ENCODE assay signal across 9 mouse cellular contexts in the genomic region with DNA sequence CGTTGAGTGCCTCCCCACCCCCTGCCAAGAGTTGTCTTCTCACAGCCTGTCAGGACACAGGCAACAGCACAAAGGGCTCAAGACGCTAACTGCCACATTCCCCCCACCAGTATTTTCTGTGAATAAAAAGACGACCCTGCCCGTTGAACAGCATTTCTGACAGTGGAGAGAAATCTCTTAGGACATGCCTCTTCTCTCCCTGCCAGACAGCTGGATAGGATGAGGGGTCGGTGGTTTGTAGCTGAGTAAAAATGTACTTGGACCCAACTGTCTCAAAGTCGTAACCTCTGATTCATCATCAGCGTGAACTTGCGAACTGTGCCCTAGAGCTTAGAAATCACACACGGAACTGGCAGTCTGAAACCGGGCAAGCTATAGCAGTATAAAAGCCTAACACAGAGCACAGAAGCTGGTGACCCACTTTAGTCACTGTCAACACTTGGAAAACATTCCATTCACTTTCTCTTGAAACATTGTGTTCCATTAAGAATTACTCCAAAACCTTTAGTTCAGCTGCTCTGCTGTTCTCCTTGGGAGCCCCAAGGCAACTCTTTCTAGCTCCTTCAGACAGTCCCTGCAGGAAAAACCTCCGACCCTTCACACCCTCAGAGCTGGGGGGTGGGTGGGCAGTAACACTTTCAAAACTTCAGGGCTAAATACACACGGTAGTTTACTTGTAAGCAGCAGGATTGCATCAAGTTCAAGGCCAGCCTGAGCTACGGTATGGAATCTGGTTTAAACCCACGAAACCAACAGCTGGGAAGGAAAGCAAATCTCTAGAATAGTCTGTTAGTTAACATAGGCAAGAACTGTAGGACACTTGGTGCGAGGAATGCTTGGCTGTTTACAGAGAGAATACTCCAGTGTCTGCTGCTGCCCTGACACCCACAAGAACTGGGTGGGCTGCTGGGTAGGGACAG. TPM values are rescaled to one million over a fixed set of nuclear protein-coding genes. Genes with fewer than 3 reads are reported as not detected.
A peak's percentile ranks its signal among the peaks of the same experiment; 100 is the strongest.
DNase-seq lines count a peak whose midpoint lies in the region; ATAC-seq lines count a peak whose summit lies in the region.
"Had no signal": no experiment of that assay in that cellular context is flagged by ENCODE, and none has a peak within 500 bp of the region (broad histone marks: within the 10 kb centered on the region; RNA-seq: fewer than 3 reads in every experiment).

No protein-coding gene starts in this region.

- peaks cover 61% of the 10 kb centered on the region for H3K4me1 ChIP-seq in hindbrain, embryonic 10.5 days (replicated peaks)
- peaks cover 21% of the 10 kb centered on the region for H3K4me1 ChIP-seq in hindbrain, embryonic 12.5 days
- peaks cover 29% of the 10 kb centered on the region for H3K4me1 ChIP-seq in kidney, embryonic 16.5 days (ENCODE audit: insufficient read depth, low read length)

- no peak for ATAC-seq in hindbrain, embryonic 12.5 days (ENCODE audit: low FRiP score)
- no peak for ATAC-seq in kidney, embryonic 16.5 days (ENCODE audit: low FRiP score, low TSS enrichment)

- 0 out of 2 replicates have a peak overlapping the region, but pooled peaks have one; percentile 2 for H3K27ac ChIP-seq in hindbrain, embryonic 10.5 days
- no peak overlapping the region for H3K27ac ChIP-seq in hindbrain, embryonic 12.5 days
- H3K27ac ChIP-seq in kidney, embryonic 16.5 days (ENCODE audit: low read length) = peak overlapping the region; percentile 71

- no peaks in the 10 kb centered on the region for H3K9me3 ChIP-seq in hindbrain, embryonic 10.5 days
- no peaks in the 10 kb centered on the region for H3K9me3 ChIP-seq in hindbrain, embryonic 12.5 days (replicated peaks)
- no peaks in the 10 kb centered on the region for H3K9me3 ChIP-seq in kidney, embryonic 16.5 days (ENCODE audit: low read length)
- H3K9me3 ChIP-seq: forebrain, embryonic 10.5 days had no signal

- H3K4me2 ChIP-seq in hindbrain, embryonic 12.5 days (replicated peaks) = no peak overlapping the region
- H3K4me2 ChIP-seq in kidney, embryonic 16.5 days (replicated peaks; ENCODE audit: low read depth, low read length) = peak overlapping the region; percentile 58

- intact Hi-C loops in left cerebral cortex, postnatal 25 days (cut with DNase I) = loop anchor here (1.0 kb wide), 1 partner anchor 39 kb away; no protein-coding TSS in a partner anchor

- no peaks in the 10 kb centered on the region for H3K36me3 ChIP-seq in hindbrain, embryonic 10.5 days
- no peaks in the 10 kb centered on the region for H3K36me3 ChIP-seq in hindbrain, embryonic 12.5 days
- H3K36me3 ChIP-seq in kidney, embryonic 16.5 days (ENCODE audit: insufficient read depth, low read length) = 0 out of 2 replicates have a peak, but pooled peaks cover 3% of the 10 kb centered on the region
- H3K36me3 ChIP-seq: forebrain, embryonic 10.5 days had no signal

- WGBS in hindbrain, embryonic 10.5 days = 57% methylated on average over 15 of the region's 15 CpGs
- 47% methylated on average over 15 of the region's 15 CpGs for WGBS in hindbrain, embryonic 12.5 days
- WGBS in kidney, embryonic 16.5 days = 39% methylated on average over 15 of the region's 15 CpGs

- H3K4me3 ChIP-seq in hindbrain, embryonic 10.5 days = no peak overlapping the region
- no peak overlapping the region for H3K4me3 ChIP-seq in hindbrain, embryonic 12.5 days
- H3K4me3 ChIP-seq in kidney, embryonic 16.5 days (ENCODE audit: low read length) = peak overlapping the region; percentile 46

- H3K9ac ChIP-seq in hindbrain, embryonic 12.5 days = no peak overlapping the region
- H3K9ac ChIP-seq in kidney, embryonic 16.5 days (replicated peaks; ENCODE audit: low read length) = no peak overlapping the region

- no peak for DNase-seq in hindbrain, embryonic 10.5 days (ENCODE audit: low spot score)
- DNase-seq in fibroblast of lung, adult 2 months (ENCODE audit: low read depth) = peak; percentile 72
- peak; percentile 44 for DNase-seq in lung, postnatal 25 days (ENCODE audit: low spot score)
- DNase-seq in left cerebral cortex, postnatal 25 days (ENCODE audit: low spot score in 2 of 2) = no peak
- no peak for DNase-seq in layer of hippocampus, adult 11-12 months (ENCODE audit: low spot score)
- DNase-seq in cerebellum, postnatal 36 days = no peak

- H3K27me3 ChIP-seq in hindbrain, embryonic 10.5 days (ENCODE audit: insufficient read depth, poor library complexity, severe bottlenecking) = no peaks in the 10 kb centered on the region
- H3K27me3 ChIP-seq in hindbrain, embryonic 12.5 days = no peaks in the 10 kb centered on the region; the same call in 1 of the 2 replicates
- H3K27me3 ChIP-seq in kidney, embryonic 16.5 days (ENCODE audit: insufficient read depth, low read length) = no peaks in the 10 kb centered on the region

RNA-seq across cellular contexts. Expression of a gene that starts 1.5 kb away (rescaled TPM):
- 2.5 and 3.0 TPM in 2 replicates for polyA plus RNA-seq in hindbrain, embryonic 10.5 days (2016; fragmentation: Nextera tagmentation; extraction: Ambion mirVana)
- polyA plus RNA-seq in hindbrain, embryonic 12.5 days (2016; fragmentation: Nextera tagmentation; extraction: Ambion mirVana) = 4.0 and 4.8 TPM in 2 replicates
- 18.2 and 21.1 TPM in 2 replicates for polyA plus RNA-seq in kidney, embryonic 16.5 days (2015; fragmentation: Nextera tagmentation; extraction: Ambion mirVana)
- 10 to 100 TPM; 34.4 TPM for total RNA-seq in left cerebral cortex, postnatal 25 days (2021)

RNA-seq across cellular contexts. Expression of a gene that starts 15.3 kb away (rescaled TPM):
- polyA plus RNA-seq in hindbrain, embryonic 10.5 days (2016; fragmentation: Nextera tagmentation; extraction: Ambion mirVana) = not detected in 2 replicates
- polyA plus RNA-seq in hindbrain, embryonic 12.5 days (2016; fragmentation: Nextera tagmentation; extraction: Ambion mirVana) = not detected in 2 replicates
- polyA plus RNA-seq in kidney, embryonic 16.5 days (2015; fragmentation: Nextera tagmentation; extraction: Ambion mirVana) = not detected in 2 replicates
- under 1 TPM in 1 of 2 experiments, not detected in 1; 0.53 TPM for total RNA-seq in left cerebral cortex, postnatal 25 days (2021)
- polyA plus RNA-seq: forebrain, embryonic 10.5 days had no signal

RNA-seq across cellular contexts. Expression of a gene that starts 24.4 kb away (rescaled TPM):
- polyA plus RNA-seq in hindbrain, embryonic 10.5 days (2016; fragmentation: Nextera tagmentation; extraction: Ambion mirVana) = 267 and 273 TPM in 2 replicates
- 266 and 295 TPM in 2 replicates for polyA plus RNA-seq in hindbrain, embryonic 12.5 days (2016; fragmentation: Nextera tagmentation; extraction: Ambion mirVana)
- 415 and 434 TPM in 2 replicates for polyA plus RNA-seq in kidney, embryonic 16.5 days (2015; fragmentation: Nextera tagmentation; extraction: Ambion mirVana)
- 100 to 1,000 TPM; 191 to 196 TPM for total RNA-seq in left cerebral cortex, postnatal 25 days (2021)

RNA-seq across cellular contexts. Expression of a gene that starts 28.5 kb away (rescaled TPM):
- polyA plus RNA-seq in hindbrain, embryonic 10.5 days (2016; fragmentation: Nextera tagmentation; extraction: Ambion mirVana) = not detected in 2 replicates
- not detected in 2 replicates for polyA plus RNA-seq in hindbrain, embryonic 12.5 days (2016; fragmentation: Nextera tagmentation; extraction: Ambion mirVana)
- 0.26 TPM in 1 of 2 replicates, not detected in the other for polyA plus RNA-seq in kidney, embryonic 16.5 days (2015; fragmentation: Nextera tagmentation; extraction: Ambion mirVana)
- not detected for total RNA-seq in left cerebral cortex, postnatal 25 days (2021)
- polyA plus RNA-seq: forebrain, embryonic 10.5 days had no signal

RNA-seq across cellular contexts. Expression of a gene that starts 39.8 kb away (rescaled TPM):
- polyA plus RNA-seq in hindbrain, embryonic 10.5 days (2016; fragmentation: Nextera tagmentation; extraction: Ambion mirVana) = 269 and 314 TPM in 2 replicates
- polyA plus RNA-seq in hindbrain, embryonic 12.5 days (2016; fragmentation: Nextera tagmentation; extraction: Ambion mirVana) = 250 and 259 TPM in 2 replicates
- 319 and 325 TPM in 2 replicates for polyA plus RNA-seq in kidney, embryonic 16.5 days (2015; fragmentation: Nextera tagmentation; extraction: Ambion mirVana)
- 100 to 1,000 TPM; 136 to 138 TPM for total RNA-seq in left cerebral cortex, postnatal 25 days (2021)

Comparison
In these comparisons a context has a peak if more than half of its experiments do, and no peak if none do; other contexts are left out.
1. DNase-seq: peak in fibroblast of lung, adult 2 months (single experiment) and lung, postnatal 25 days (single experiment); none in hindbrain, embryonic 10.5 days (single experiment), left cerebral cortex, postnatal 25 days (0 of 2), layer of hippocampus, adult 11-12 months (single experiment) and cerebellum, postnatal 36 days (0 of 2).